Comparison of ENCODE assay signal across 11 mouse cellular contexts in genomic region chr15:97468732-97469683, GRCm38 (mm10).
DNase-seq lines count a peak whose midpoint lies in the region; ATAC-seq lines count a peak whose summit lies in the region.
"Had no signal": no experiment of that assay in that cellular context is flagged by ENCODE, and none has a peak within 500 bp of the region (broad histone marks: within the 10 kb centered on the region; RNA-seq: fewer than 3 reads in every experiment).

No protein-coding gene starts in this region.

- WGBS in midbrain, embryonic 13.5 days: 80% methylated on average over 23 of the region's 23 CpGs

- H3K4me2 ChIP-seq in midbrain, embryonic 13.5 days (replicated peaks): no peak overlapping the region
- H3K4me2 ChIP-seq: lung, embryonic 15.5 days had no signal

- H3K9me3 ChIP-seq in midbrain, embryonic 13.5 days: no peaks in the 10 kb centered on the region
- H3K9me3 ChIP-seq: forebrain, embryonic 10.5 days; lung, embryonic 15.5 days had no signal

- peak; percentile 53 for ATAC-seq in inflammation-experienced regulatory T-cells, adult 6 months
- ATAC-seq in midbrain, embryonic 13.5 days: no peak
- ATAC-seq: hindbrain, postnatal 0 days had no signal

- H3K4me1 ChIP-seq in midbrain, embryonic 13.5 days (replicated peaks): no peaks in the 10 kb centered on the region
- H3K4me1 ChIP-seq: forebrain, embryonic 10.5 days had no signal

- H3K27ac ChIP-seq in midbrain, embryonic 13.5 days: no peak overlapping the region
- H3K27ac ChIP-seq: forebrain, embryonic 10.5 days; hindbrain, postnatal 0 days; lung, embryonic 15.5 days had no signal

- peak; percentile 38 for DNase-seq in testis, postnatal 10 days (ENCODE audit: low spot score)
- no peak for DNase-seq in testis, postnatal 14 days (ENCODE audit: low spot score)
- peak; percentile 25 for DNase-seq in spleen, adult 12 weeks (ENCODE audit: low spot score)
- DNase-seq in cerebellum, postnatal 4 days (ENCODE audit: low spot score in 2 of 2): no peak
- no peak for DNase-seq in ovary, postnatal 36 days (ENCODE audit: low spot score)
- DNase-seq: cerebellum, adult 9-10 months had no signal

- no peak overlapping the region for H3K9ac ChIP-seq in midbrain, embryonic 13.5 days (replicated peaks)
- H3K9ac ChIP-seq: lung, embryonic 15.5 days had no signal

- H3K4me3 ChIP-seq in midbrain, embryonic 13.5 days (replicated peaks): no peak overlapping the region
- H3K4me3 ChIP-seq: forebrain, embryonic 10.5 days; lung, embryonic 15.5 days had no signal

- no peaks in the 10 kb centered on the region for H3K27me3 ChIP-seq in midbrain, embryonic 13.5 days
- H3K27me3 ChIP-seq: lung, embryonic 15.5 days had no signal

- no peaks in the 10 kb centered on the region for H3K36me3 ChIP-seq in midbrain, embryonic 13.5 days
- H3K36me3 ChIP-seq: forebrain, embryonic 10.5 days; lung, embryonic 15.5 days had no signal

Comparison
In these comparisons a context has a peak if more than half of its experiments do, and no peak if none do; other contexts are left out.
1. DNase-seq: peak in testis, postnatal 10 days (single experiment) and spleen, adult 12 weeks (single experiment); none in testis, postnatal 14 days (single experiment), cerebellum, postnatal 4 days (0 of 2) and ovary, postnatal 36 days (single experiment).